Mouse (Mus musculus): ENCODE data around the gene Anln. TPM values are rescaled to one million over a fixed set of nuclear protein-coding genes. Genes with fewer than 3 reads are reported as not detected.
"Not testable (repeated sequence)": the region's sequence is repeated elsewhere in the genome, so short reads cannot be mapped to it uniquely, and the experiment has no call there.

Anln gene
- polyA plus RNA-seq, 1 experiment from 2014 or later = 57.4 TPM

DNA sequence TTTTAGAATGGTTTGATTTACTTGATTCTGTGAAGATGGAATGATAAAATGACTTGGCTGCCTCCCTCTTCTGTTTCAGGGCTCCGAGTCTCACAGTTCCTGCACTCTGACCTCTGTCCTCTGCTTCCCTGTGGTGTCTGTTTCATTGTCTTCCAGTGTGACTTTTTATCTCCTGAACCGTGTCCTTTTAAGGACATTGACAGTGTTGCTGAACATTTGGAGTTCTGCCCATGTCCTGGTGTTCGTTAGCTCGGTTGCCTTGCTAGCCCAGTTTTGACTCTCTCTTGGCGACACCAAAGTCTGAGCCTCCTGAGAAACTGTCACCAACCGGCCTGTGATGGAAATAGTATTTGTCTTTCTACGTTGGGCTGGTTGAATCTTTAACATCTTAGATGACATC is 31.5 kb upstream of the Anln start:
- ATAC-seq (ENCODE audit: borderline replicate concordance, extremely low read depth, low FRiP score, low TSS enrichment) = no peak
- 0 out of 2 replicates have a peak, but pooled peaks cover 3% of the 10 kb centered on the region for H3K4me1 ChIP-seq
- no peak overlapping the region for H3K4me3 ChIP-seq
- WGBS = 52% methylated on average over 7 of the region's 7 CpGs
- no peaks in the 10 kb centered on the region for H3K9me3 ChIP-seq
- H3K27me3 ChIP-seq = no peaks in the 10 kb centered on the region
- no peak overlapping the region for H3K27ac ChIP-seq
- H3K9ac ChIP-seq = no peak overlapping the region
- no peak overlapping the region for H3K4me2 ChIP-seq
- no peaks in the 10 kb centered on the region for H3K36me3 ChIP-seq

- Histone ChIP-seq H3K27ac (no peak overlapping the region), H3K9me3 (no peaks in the 10 kb centered on the region), H3K4me1 (0 out of 2 replicates have a peak, but pooled peaks cover 3% of the 10 kb centered on the region), H3K27me3 (no peaks in the 10 kb centered on the region), H3K4me2 (no peak overlapping the region), H3K4me3 (no peak overlapping the region), H3K36me3 (no peaks in the 10 kb centered on the region), H3K9ac (no peak overlapping the region)
- WGBS = 85% methylated on average over 3 of the region's 3 CpGs
- no peak for ATAC-seq (ENCODE audit: borderline replicate concordance, extremely low read depth, low FRiP score, low TSS enrichment)
Observed at GRCm38 (mm10) chr9:22419877-22420276, 30.9 kb upstream of the Anln start.

GRCm38 (mm10) chr9:22417547-22417946 is 28.6 kb upstream of the Anln start:
- Histone ChIP-seq H3K9me3 (no peaks in the 10 kb centered on the region), H3K36me3 (no peaks in the 10 kb centered on the region), H3K9ac (no peak overlapping the region), H3K27ac (no peak overlapping the region), H3K4me3 (no peak overlapping the region), H3K4me2 (no peak overlapping the region), H3K4me1 (0 out of 2 replicates have a peak, but pooled peaks cover 3% of the 10 kb centered on the region), H3K27me3 (no peaks in the 10 kb centered on the region)
- WGBS = 36% methylated on average over 6 of the region's 6 CpGs
- no peak for ATAC-seq (ENCODE audit: borderline replicate concordance, extremely low read depth, low FRiP score, low TSS enrichment)

GRCm38 (mm10) chr9:22416187-22416586 is 27.2 kb upstream of the Anln start:
- ATAC-seq (ENCODE audit: borderline replicate concordance, extremely low read depth, low FRiP score, low TSS enrichment) = no peak
- peaks cover 6% of the 10 kb centered on the region; the same call in 1 of the 2 replicates for H3K4me1 ChIP-seq
- H3K4me3 ChIP-seq = no peak overlapping the region
- H3K36me3 ChIP-seq = no peaks in the 10 kb centered on the region
- no peaks in the 10 kb centered on the region for H3K9me3 ChIP-seq
- no peaks in the 10 kb centered on the region for H3K27me3 ChIP-seq
- WGBS = 67% methylated on average over 3 of the region's 3 CpGs
- H3K27ac ChIP-seq = no peak overlapping the region
- no peak overlapping the region for H3K9ac ChIP-seq
- no peak overlapping the region for H3K4me2 ChIP-seq

GRCm38 (mm10) chr9:22411002-22411857 is 22.2 kb upstream of the Anln start, which contains the start of gene 9530077C05Rik:
Gene 9530077C05Rik, plus strand, starts transcription at chr9:22411513.
- Histone ChIP-seq H3K4me2 (peak within 1 kb of the TSS; percentile 90), H3K9me3 (no peaks in the 10 kb centered on the region), H3K4me3 (peak within 1 kb of the TSS; percentile 58), H3K27ac (no peak within 1 kb of the TSS), H3K36me3 (no peaks in the 10 kb centered on the region), H3K4me1 (peaks cover 3% of the 10 kb centered on the region; the same call in 1 of the 2 replicates), H3K9ac (peak within 1 kb of the TSS; percentile 46), H3K27me3 (no peaks in the 10 kb centered on the region)
- ATAC-seq (ENCODE audit: borderline replicate concordance, extremely low read depth, low FRiP score, low TSS enrichment) = peak; percentile 99
- under 1% methylated on average over 43 of the region's 43 CpGs for WGBS

GRCm38 (mm10) chr9:22409501-22409900 is 20.5 kb upstream of the Anln start:
- Histone ChIP-seq H3K4me3 (no peak overlapping the region), H3K9ac (no peak overlapping the region), H3K27me3 (no peaks in the 10 kb centered on the region), H3K27ac (no peak overlapping the region), H3K4me2 (no peak overlapping the region), H3K9me3 (no peaks in the 10 kb centered on the region), H3K36me3 (no peaks in the 10 kb centered on the region), H3K4me1 (peaks cover 3% of the 10 kb centered on the region; the same call in 1 of the 2 replicates)
- no peak for ATAC-seq (ENCODE audit: borderline replicate concordance, extremely low read depth, low FRiP score, low TSS enrichment)
- WGBS = 69% methylated on average over 7 of the region's 7 CpGs

DNA sequence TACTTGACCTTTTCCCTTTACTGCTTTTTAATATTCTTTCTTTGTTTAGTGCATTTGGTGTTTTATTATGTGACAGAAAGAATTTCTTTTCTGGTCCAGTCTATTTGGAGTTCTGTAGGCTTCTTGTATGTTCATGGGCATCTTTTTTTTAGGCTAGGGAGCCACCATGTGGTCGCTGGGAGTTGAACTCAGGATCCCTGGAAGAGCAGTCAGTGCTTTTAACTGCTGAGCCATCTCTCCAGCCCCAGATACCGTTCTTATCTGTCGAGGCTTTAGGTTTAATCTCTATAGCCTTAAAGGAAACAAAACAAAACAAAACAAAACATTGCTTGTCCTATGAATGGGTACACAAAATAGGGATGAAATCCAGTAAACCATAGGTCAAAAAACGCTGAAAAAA is 19.4 kb upstream of the Anln start:
- not testable (repeated sequence) for H3K9ac ChIP-seq; H3K4me3 ChIP-seq; H3K4me2 ChIP-seq; H3K9me3 ChIP-seq; ATAC-seq (ENCODE audit: borderline replicate concordance, extremely low read depth, low FRiP score, low TSS enrichment); H3K27ac ChIP-seq; H3K36me3 ChIP-seq; H3K27me3 ChIP-seq; H3K4me1 ChIP-seq
- 17% methylated on average over 4 of the region's 4 CpGs for WGBS

- WGBS = 75% methylated on average over 4 of the region's 4 CpGs
- H3K4me1 ChIP-seq; ATAC-seq (ENCODE audit: borderline replicate concordance, extremely low read depth, low FRiP score, low TSS enrichment); H3K36me3 ChIP-seq; H3K27ac ChIP-seq; H3K4me3 ChIP-seq; H3K4me2 ChIP-seq; H3K9me3 ChIP-seq; H3K9ac ChIP-seq; H3K27me3 ChIP-seq: not testable (repeated sequence)
Observed at GRCm38 (mm10) chr9:22407633-22408032, 18.6 kb upstream of the Anln start.

GRCm38 (mm10) chr9:22405414-22405813 is 16.4 kb upstream of the Anln start:
- H3K9ac ChIP-seq = no peak overlapping the region
- H3K27me3 ChIP-seq = no peaks in the 10 kb centered on the region
- H3K4me3 ChIP-seq = no peak overlapping the region
- peak overlapping the region; percentile 10; the same call in 1 of the 2 replicates for H3K4me2 ChIP-seq
- WGBS = 39% methylated on average over 3 of the region's 3 CpGs
- no peaks in the 10 kb centered on the region for H3K36me3 ChIP-seq
- ATAC-seq (ENCODE audit: borderline replicate concordance, extremely low read depth, low FRiP score, low TSS enrichment) = peak; percentile 73
- peak overlapping the region; percentile 88 for H3K27ac ChIP-seq
- H3K4me1 ChIP-seq = no peaks in the 10 kb centered on the region
- no peaks in the 10 kb centered on the region for H3K9me3 ChIP-seq

DNA sequence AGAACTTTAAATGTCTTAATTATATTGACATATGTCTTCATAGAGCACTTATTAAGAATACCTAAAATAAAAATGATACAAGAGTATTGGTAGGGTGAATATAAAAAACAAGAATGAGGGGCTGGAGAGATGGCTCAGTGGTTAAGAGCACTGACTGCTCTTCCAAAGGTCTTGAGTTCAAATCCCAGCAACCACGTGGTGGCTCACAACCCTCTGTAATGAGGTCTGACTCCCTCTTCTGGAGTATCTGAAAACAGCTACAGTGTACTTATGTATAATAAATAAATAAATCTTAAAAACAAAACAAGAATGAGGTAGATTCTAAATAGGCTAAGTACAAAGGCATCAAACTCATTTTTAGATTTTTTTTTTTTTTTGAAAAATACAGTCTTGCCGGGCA is 14.5 kb upstream of the Anln start:
- not testable (repeated sequence) for H3K4me3 ChIP-seq; H3K9ac ChIP-seq; H3K27ac ChIP-seq; H3K27me3 ChIP-seq; H3K4me2 ChIP-seq; H3K4me1 ChIP-seq; H3K36me3 ChIP-seq; ATAC-seq (ENCODE audit: borderline replicate concordance, extremely low read depth, low FRiP score, low TSS enrichment); H3K9me3 ChIP-seq
- WGBS = 61% methylated on average over 2 of the region's 2 CpGs

- WGBS = 64% methylated on average over 3 of the region's 3 CpGs
Observed at GRCm38 (mm10) chr9:22402976-22403375, 14.0 kb upstream of the Anln start.

DNA sequence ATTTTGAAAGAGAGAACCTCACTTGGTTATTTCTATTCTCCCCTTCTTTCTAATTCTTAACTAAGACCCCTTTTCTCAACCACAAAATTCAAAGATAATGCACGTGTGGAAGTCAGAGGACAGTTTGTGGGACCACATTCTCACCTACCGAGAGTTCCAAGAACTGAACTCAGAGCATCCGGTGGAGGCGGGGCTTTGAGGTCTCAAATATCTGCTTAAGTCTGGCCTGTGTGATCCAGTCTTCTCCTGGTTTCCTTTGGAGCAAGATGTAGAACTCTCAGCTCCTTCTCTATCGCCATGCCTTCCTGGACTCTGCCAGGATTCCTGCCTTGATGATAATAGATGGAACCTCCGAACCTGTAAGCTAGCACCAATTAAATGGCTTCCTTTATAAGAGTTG is 13.0 kb upstream of the Anln start:
- no peaks in the 10 kb centered on the region for H3K4me1 ChIP-seq
- 78% methylated on average over 6 of the region's 6 CpGs for WGBS
- H3K9ac ChIP-seq = no peak overlapping the region
- H3K9me3 ChIP-seq = no peaks in the 10 kb centered on the region
- no peaks in the 10 kb centered on the region for H3K27me3 ChIP-seq
- H3K4me3 ChIP-seq = no peak overlapping the region
- H3K4me2 ChIP-seq = no peak overlapping the region
- no peak overlapping the region for H3K27ac ChIP-seq
- no peaks in the 10 kb centered on the region for H3K36me3 ChIP-seq
- no peak for ATAC-seq (ENCODE audit: borderline replicate concordance, extremely low read depth, low FRiP score, low TSS enrichment)

More at GRCm38 (mm10) chr9:22402976-22403375, 14.0 kb upstream of the Anln start:
- no peak overlapping the region for H3K4me3 ChIP-seq
- no peaks in the 10 kb centered on the region for H3K36me3 ChIP-seq
- H3K4me2 ChIP-seq = no peak overlapping the region
- no peaks in the 10 kb centered on the region for H3K4me1 ChIP-seq
- H3K9ac ChIP-seq = no peak overlapping the region
- H3K27me3 ChIP-seq = no peaks in the 10 kb centered on the region
- no peak for ATAC-seq (ENCODE audit: borderline replicate concordance, extremely low read depth, low FRiP score, low TSS enrichment)
- H3K9me3 ChIP-seq = no peaks in the 10 kb centered on the region
- no peak overlapping the region for H3K27ac ChIP-seq

All from lung, embryonic 15.5 days (tissue).